14 mouse cellular contexts compared by ENCODE assay signal in genomic region chr3:34657701-34658090, GRCm38 (mm10). TPM values are rescaled to one million over a fixed set of nuclear protein-coding genes. Genes with fewer than 3 reads are reported as not detected.
DNase-seq lines count a peak whose midpoint lies in the region; ATAC-seq and TF ChIP-seq lines count a peak whose summit lies in the region.
"Had no signal": no experiment of that assay in that cellular context is flagged by ENCODE, and none has a peak within 500 bp of the region (broad histone marks: within the 10 kb centered on the region; RNA-seq: fewer than 3 reads in every experiment).

No protein-coding gene starts in this region.

- peaks cover 4% of the 10 kb centered on the region; the same call in 1 of the 2 replicates for H3K36me3 ChIP-seq in forebrain, embryonic 14.5 days (ENCODE audit: control insufficient read depth, insufficient read depth, low read length)
- H3K36me3 ChIP-seq in midbrain, embryonic 10.5 days: peaks cover 16% of the 10 kb centered on the region; the same call in 1 of the 2 replicates
- no peaks in the 10 kb centered on the region for H3K36me3 ChIP-seq in neural tube, embryonic 14.5 days (ENCODE audit: control insufficient read depth, insufficient read depth, low read length)

- H3K9me3 ChIP-seq in forebrain, embryonic 14.5 days (replicated peaks; ENCODE audit: control insufficient read depth, low read length): no peaks in the 10 kb centered on the region
- H3K9me3 ChIP-seq in midbrain, embryonic 10.5 days (replicated peaks): no peaks in the 10 kb centered on the region
- H3K9me3 ChIP-seq in neural tube, embryonic 14.5 days (ENCODE audit: control insufficient read depth, low read length): no peaks in the 10 kb centered on the region

- H3K27me3 ChIP-seq in forebrain, embryonic 14.5 days (replicated peaks; ENCODE audit: control insufficient read depth, insufficient read depth, low read length): no peaks in the 10 kb centered on the region
- H3K27me3 ChIP-seq in midbrain, embryonic 10.5 days (ENCODE audit: low read depth, poor library complexity, severe bottlenecking): peaks cover 38% of the 10 kb centered on the region
- peaks cover 24% of the 10 kb centered on the region for H3K27me3 ChIP-seq in neural tube, embryonic 14.5 days (ENCODE audit: control insufficient read depth, insufficient read depth, low read length)
- H3K27me3 ChIP-seq: CH12.LX had no signal

- TF ChIP-seq CTCF in cortical plate, adult 2 months (IDR thresholded peaks at IDR 0.05; ENCODE audit: extremely low read depth, insufficient read depth, low read length): no peak

- H3K4me3 ChIP-seq in cortical plate, adult 2 months (ENCODE audit: insufficient read depth, low read length): no peak overlapping the region
- peak overlapping the region; percentile 79 for H3K4me3 ChIP-seq in forebrain, embryonic 14.5 days (ENCODE audit: low read depth, low read length)
- peak overlapping the region; percentile 99 for H3K4me3 ChIP-seq in midbrain, embryonic 10.5 days
- H3K4me3 ChIP-seq in neural tube, embryonic 14.5 days (ENCODE audit: low read depth, low read length): no peak overlapping the region; the same call in 1 of the 2 replicates

- H3K4me2 ChIP-seq in forebrain, embryonic 14.5 days (ENCODE audit: low read length): peak overlapping the region; percentile 90
- peak overlapping the region; percentile 46; the same call in 1 of the 2 replicates for H3K4me2 ChIP-seq in neural tube, embryonic 14.5 days (ENCODE audit: low read depth, low read length)

- no peak for TF ChIP-seq POLR2A in cortical plate, adult 2 months (IDR thresholded peaks at IDR 0.05; ENCODE audit: extremely low read depth, insufficient read depth, low read length)

- peak overlapping the region; percentile 89 for H3K9ac ChIP-seq in forebrain, embryonic 14.5 days (ENCODE audit: low read length)
- H3K9ac ChIP-seq in neural tube, embryonic 14.5 days (replicated peaks; ENCODE audit: low read depth, low read length): no peak overlapping the region; the same call in 1 of the 2 replicates
- H3K9ac ChIP-seq: lung, embryonic 14.5 days had no signal

- 25% methylated on average over 2 of the region's 2 CpGs for WGBS in forebrain, embryonic 14.5 days
- WGBS in midbrain, embryonic 10.5 days: 37% methylated on average over 2 of the region's 2 CpGs
- 20% methylated on average over 2 of the region's 2 CpGs for whole genome bisulfite sequencing in neural tube, embryonic 14.5 days

- ATAC-seq in forebrain, embryonic 14.5 days: no peak
- no peak for ATAC-seq in neural tube, embryonic 14.5 days (ENCODE audit: low read depth)
- no peak for ATAC-seq in erythroid progenitor cell, adult 5-6 weeks (replicated peaks; ENCODE audit: low FRiP score, poor library complexity, severe bottlenecking)

- DNase-seq in forebrain, embryonic 14.5 days (ENCODE audit: low spot score): peak; percentile 37
- DNase-seq in midbrain, embryonic 10.5 days (ENCODE audit: low spot score): peak; percentile 14
- DNase-seq in urinary bladder, postnatal 4 days (ENCODE audit: low spot score in 2 of 2): no peak
- DNase-seq in frontal cortex, postnatal 36 days (ENCODE audit: low spot score in 2 of 2): no peak
- DNase-seq: adrenal gland, adult 8-10 months; heart, postnatal 10 days; lung, embryonic 14.5 days; retina, postnatal 1 day; thymus, postnatal 36 days had no signal

- 0 out of 2 replicates have a peak overlapping the region, but pooled peaks have one; percentile 92 for H3K27ac ChIP-seq in cortical plate, adult 2 months (ENCODE audit: insufficient read depth, low read length)
- H3K27ac ChIP-seq in forebrain, embryonic 14.5 days (ENCODE audit: low read depth, low read length): peak overlapping the region; percentile 99
- peak overlapping the region; percentile 100 for H3K27ac ChIP-seq in midbrain, embryonic 10.5 days (replicated peaks)
- H3K27ac ChIP-seq in neural tube, embryonic 14.5 days (ENCODE audit: low read depth, low read length): peak overlapping the region; percentile 46; the same call in 1 of the 2 replicates

- H3K4me1 ChIP-seq in cortical plate, adult 2 months (ENCODE audit: control insufficient read depth, insufficient read depth, low read length): no peaks in the 10 kb centered on the region
- peaks cover 24% of the 10 kb centered on the region for H3K4me1 ChIP-seq in forebrain, embryonic 14.5 days (ENCODE audit: control insufficient read depth, insufficient read depth, low read length)
- peaks cover 77% of the 10 kb centered on the region for H3K4me1 ChIP-seq in midbrain, embryonic 10.5 days
- H3K4me1 ChIP-seq in neural tube, embryonic 14.5 days (ENCODE audit: control insufficient read depth, insufficient read depth, low read length): peaks cover 2% of the 10 kb centered on the region; the same call in 1 of the 2 replicates

RNA-seq across cellular contexts. Expression of gene Sox2, which starts 7.5 kb away (rescaled TPM):
- polyA plus RNA-seq in cortical plate, adult 2 months (2012; rRNA removed): 27.0 and 30.5 TPM in 2 replicates
- polyA plus RNA-seq in forebrain, embryonic 14.5 days (2014; fragmentation: Nextera tagmentation; extraction: Ambion mirVana): 26.6 and 32.0 TPM in 2 replicates
- polyA plus RNA-seq in midbrain, embryonic 10.5 days (2016; fragmentation: Nextera tagmentation; extraction: Ambion mirVana): 28.8 and 31.9 TPM in 2 replicates
- polyA plus RNA-seq in neural tube, embryonic 14.5 days (2014; fragmentation: Nextera tagmentation; extraction: Ambion mirVana): 12.2 and 18.2 TPM in 2 replicates
- not detected in 2 replicates for total RNA-seq in erythroid progenitor cell, adult 5-6 weeks (2015; ENCODE audit: low replicate concordance)
- not detected in 2 replicates for total RNA-seq in erythroid progenitor cell, adult 5-6 weeks (2017; ENCODE audit: low replicate concordance)
- total RNA-seq: CH12.LX had no signal
- polyA plus RNA-seq: kidney, embryonic 14.5 days had no signal

Comparison
In these comparisons a context has a peak if more than half of its experiments do, and no peak if none do; other contexts are left out.
1. H3K27ac ChIP-seq: peak in every context shown above with its lines; median percentile 100 in midbrain, embryonic 10.5 days; 99 in forebrain, embryonic 14.5 days; 92 in cortical plate, adult 2 months; 46 in neural tube, embryonic 14.5 days.
2. H3K4me3 ChIP-seq: peak in forebrain, embryonic 14.5 days (single experiment) and midbrain, embryonic 10.5 days (single experiment); none in cortical plate, adult 2 months (single experiment) and neural tube, embryonic 14.5 days (single experiment).
3. DNase-seq: peak in forebrain, embryonic 14.5 days (single experiment) and midbrain, embryonic 10.5 days (single experiment); none in urinary bladder, postnatal 4 days (0 of 2) and frontal cortex, postnatal 36 days (0 of 2).